Mouse (Mus musculus) gastrocnemius, adult 18-20 months (tissue): ENCODE measurements around the gene Dnah5. TPM values are rescaled to one million over a fixed set of nuclear protein-coding genes. Genes with fewer than 3 reads are reported as not detected.

Experiments used
- DNase-seq: peaks from one replicate; pipeline ENCODE4 v3.0.0; 2021; ENCODE audit warnings: low spot score
- total RNA-seq, 2 experiments: library from RNA; stranded (reverse); gene quantifications; 2 replicates each; pipeline ENCODE4 v1.2.3; 2021

The Dnah5 gene
- total RNA-seq, 2 experiments from 2014 or later: 0.02 TPM; not detected in 1

GRCm38 (mm10) chr15:28466591-28467247 is 263.2 kb downstream of the Dnah5 start:
- DNase-seq: no peak

- DNase-seq: no peak
Measured at GRCm38 (mm10) chr15:28473749-28474390, 270.3 kb downstream of the Dnah5 start.

- no peak for DNase-seq
Measured at GRCm38 (mm10) chr15:28502820-28503219, 299.3 kb downstream of the Dnah5 start.

GRCm38 (mm10) chr15:28515176-28515575 is 311.6 kb downstream of the Dnah5 start:
- DNase-seq: no peak

Other genes starting within 250 kb of the Dnah5 start
- gene Trio, start 177.9 kb upstream of the Dnah5 start, total RNA-seq: 10 to 100 TPM; 21.1 to 33.0 TPM